Comparison of ENCODE assay signal across 11 mouse cellular contexts in genomic region chr11:86996266-86996665, GRCm38 (mm10). TPM values are rescaled to one million over a fixed set of nuclear protein-coding genes. Genes with fewer than 3 reads are reported as not detected.
DNase-seq lines count a peak whose midpoint lies in the region; ATAC-seq and TF ChIP-seq lines count a peak whose summit lies in the region.
"Had no signal": no experiment of that assay in that cellular context is flagged by ENCODE, and none has a peak within 500 bp of the region (broad histone marks: within the 10 kb centered on the region; RNA-seq: fewer than 3 reads in every experiment).

No protein-coding gene starts in this region.

- 66% methylated on average over 2 of the region's 2 CpGs for WGBS in heart, embryonic 11.5 days (ENCODE audit: insufficient replicate concordance)
- 85% methylated on average over 2 of the region's 2 CpGs for WGBS in kidney, embryonic 16.5 days
- 55% methylated on average over 2 of the region's 2 CpGs for WGBS in intestine, embryonic 15.5 days

- no peak for ATAC-seq in heart, embryonic 11.5 days (replicated peaks; ENCODE audit: insufficient number of reproducible peaks, low FRiP score, low TSS enrichment)
- no peak for ATAC-seq in kidney, embryonic 16.5 days (ENCODE audit: low FRiP score, low TSS enrichment)
- no peak for ATAC-seq in intestine, embryonic 15.5 days
- ATAC-seq: intestine, postnatal 0 days had no signal

- no peak for TF ChIP-seq POLR2A in ES-Bruce4 (IDR thresholded peaks at IDR 0.05; ENCODE audit: insufficient read depth, low read length)
- no peak for TF ChIP-seq POLR2A in bone marrow macrophage, adult 2 months (IDR thresholded peaks at IDR 0.05; ENCODE audit: borderline replicate concordance, low read depth, low read length)

- no peak overlapping the region for H3K4me2 ChIP-seq in heart, embryonic 11.5 days
- no peak overlapping the region for H3K4me2 ChIP-seq in kidney, embryonic 16.5 days (replicated peaks; ENCODE audit: low read depth, low read length)
- no peak overlapping the region for H3K4me2 ChIP-seq in intestine, embryonic 15.5 days (replicated peaks)
- H3K4me2 ChIP-seq: embryonic facial prominence, embryonic 12.5 days; liver, embryonic 15.5 days had no signal

- no peak for DNase-seq in heart, adult 11 months
- DNase-seq in layer of hippocampus, adult 2 months (ENCODE audit: low spot score in 2 of 2) = no peak
- no peak for DNase-seq in layer of hippocampus, postnatal 14 days (ENCODE audit: low spot score in 2 of 2)

- no peak for TF ChIP-seq CTCF in layer of hippocampus, adult 2 months (conservative IDR thresholded peaks at IDR 0.05)
- no peak for TF ChIP-seq CTCF in ES-Bruce4 (IDR thresholded peaks at IDR 0.05; ENCODE audit: low read depth, low read length)
- TF ChIP-seq CTCF in bone marrow macrophage, adult 2 months (IDR thresholded peaks at IDR 0.05; ENCODE audit: low read depth, low read length) = no peak

- H3K9me3 ChIP-seq in heart, embryonic 11.5 days (replicated peaks; ENCODE audit: control insufficient read depth, low read length) = no peaks in the 10 kb centered on the region
- H3K9me3 ChIP-seq in ES-Bruce4 (replicated peaks; ENCODE audit: control insufficient read depth, insufficient read depth, low read length, poor library complexity, severe bottlenecking) = no peaks in the 10 kb centered on the region
- no peaks in the 10 kb centered on the region for H3K9me3 ChIP-seq in kidney, embryonic 16.5 days (ENCODE audit: low read length)
- no peaks in the 10 kb centered on the region for H3K9me3 ChIP-seq in intestine, embryonic 15.5 days
- H3K9me3 ChIP-seq: embryonic facial prominence, embryonic 12.5 days; liver, embryonic 15.5 days had no signal

- peaks cover 18% of the 10 kb centered on the region for H3K4me1 ChIP-seq in heart, embryonic 11.5 days (ENCODE audit: control insufficient read depth, insufficient read depth, low read length)
- H3K4me1 ChIP-seq in ES-Bruce4 (ENCODE audit: control insufficient read depth, insufficient read depth, low read length) = peaks cover 2% of the 10 kb centered on the region
- peaks cover 51% of the 10 kb centered on the region for H3K4me1 ChIP-seq in bone marrow macrophage, adult 2 months (ENCODE audit: control insufficient read depth, insufficient read depth, low read length)
- H3K4me1 ChIP-seq in kidney, embryonic 16.5 days (ENCODE audit: insufficient read depth, low read length) = peaks cover 27% of the 10 kb centered on the region
- H3K4me1 ChIP-seq in intestine, embryonic 15.5 days (replicated peaks) = peaks cover 10% of the 10 kb centered on the region; the same call in 1 of the 2 replicates

- no peak for TF ChIP-seq EP300 in ES-Bruce4 (IDR thresholded peaks at IDR 0.05; ENCODE audit: insufficient read depth, low read depth, low read length)

- H3K9ac ChIP-seq in heart, embryonic 11.5 days (ENCODE audit: low read depth, low read length) = no peak overlapping the region
- no peak overlapping the region for H3K9ac ChIP-seq in ES-Bruce4 (ENCODE audit: low read depth, poor library complexity, severe bottlenecking)
- H3K9ac ChIP-seq in kidney, embryonic 16.5 days (replicated peaks; ENCODE audit: low read length) = no peak overlapping the region
- no peak overlapping the region for H3K9ac ChIP-seq in intestine, embryonic 15.5 days
- H3K9ac ChIP-seq: embryonic facial prominence, embryonic 12.5 days; liver, embryonic 15.5 days had no signal

- H3K27me3 ChIP-seq in heart, embryonic 11.5 days (ENCODE audit: control insufficient read depth, insufficient read depth, low read length) = no peaks in the 10 kb centered on the region
- H3K27me3 ChIP-seq in ES-Bruce4 (ENCODE audit: control insufficient read depth, insufficient read depth, low read length, poor library complexity, severe bottlenecking) = no peaks in the 10 kb centered on the region
- no peaks in the 10 kb centered on the region for H3K27me3 ChIP-seq in kidney, embryonic 16.5 days (ENCODE audit: insufficient read depth, low read length)
- H3K27me3 ChIP-seq in intestine, embryonic 15.5 days (replicated peaks) = no peaks in the 10 kb centered on the region
- H3K27me3 ChIP-seq: embryonic facial prominence, embryonic 12.5 days had no signal

- H3K4me3 ChIP-seq in heart, embryonic 11.5 days (ENCODE audit: low read depth, low read length) = no peak overlapping the region
- H3K4me3 ChIP-seq in layer of hippocampus, adult 2 months = no peak overlapping the region
- H3K4me3 ChIP-seq in ES-Bruce4 (ENCODE audit: low read depth, low read length) = no peak overlapping the region
- H3K4me3 ChIP-seq in bone marrow macrophage, adult 2 months (ENCODE audit: insufficient read depth, low read length) = no peak overlapping the region
- H3K4me3 ChIP-seq in kidney, embryonic 16.5 days (ENCODE audit: low read length) = no peak overlapping the region
- H3K4me3 ChIP-seq in intestine, embryonic 15.5 days (replicated peaks) = no peak overlapping the region
- H3K4me3 ChIP-seq: embryonic facial prominence, embryonic 12.5 days; liver, embryonic 15.5 days had no signal

- H3K27ac ChIP-seq in heart, embryonic 11.5 days (ENCODE audit: low read depth, low read length) = peak overlapping the region; percentile 36; the same call in 1 of the 2 replicates
- peak overlapping the region; percentile 97 for H3K27ac ChIP-seq in layer of hippocampus, adult 2 months
- H3K27ac ChIP-seq in ES-Bruce4 (ENCODE audit: insufficient read depth, low read length) = 0 out of 2 replicates have a peak overlapping the region, but pooled peaks have one; percentile 11
- H3K27ac ChIP-seq in bone marrow macrophage, adult 2 months (ENCODE audit: insufficient read depth, low read depth, low read length) = peak overlapping the region; percentile 78
- H3K27ac ChIP-seq in kidney, embryonic 16.5 days (ENCODE audit: low read length) = no peak overlapping the region
- no peak overlapping the region for H3K27ac ChIP-seq in intestine, embryonic 15.5 days
- H3K27ac ChIP-seq: liver, embryonic 15.5 days had no signal

- no peaks in the 10 kb centered on the region for H3K36me3 ChIP-seq in heart, embryonic 11.5 days (ENCODE audit: control insufficient read depth, insufficient read depth, low read length)
- no peaks in the 10 kb centered on the region for H3K36me3 ChIP-seq in ES-Bruce4 (ENCODE audit: control insufficient read depth, insufficient read depth, low read length, poor library complexity, severe bottlenecking)
- H3K36me3 ChIP-seq in kidney, embryonic 16.5 days (ENCODE audit: insufficient read depth, low read length) = no peaks in the 10 kb centered on the region
- H3K36me3 ChIP-seq in intestine, embryonic 15.5 days = no peaks in the 10 kb centered on the region
- H3K36me3 ChIP-seq: embryonic facial prominence, embryonic 12.5 days; liver, embryonic 15.5 days had no signal

RNA-seq across cellular contexts. Expression of gene Ypel2, which starts 2.8 kb away (rescaled TPM):
- 16.8 and 23.9 TPM in 2 replicates for polyA plus RNA-seq in heart, embryonic 11.5 days (2014; fragmentation: Nextera tagmentation; extraction: Ambion mirVana)
- 10 to 100 TPM; 23.3 to 23.6 TPM for total RNA-seq in layer of hippocampus, adult 2 months (2021)
- total RNA-seq in layer of hippocampus, postnatal 14 days (2021) = 10 to 100 TPM; 20.5 to 21.9 TPM
- 6.2 and 6.9 TPM in 2 replicates for polyA plus RNA-seq in ES-Bruce4 (2011; ENCODE audit: insufficient read depth, insufficient read length, low read depth, missing spikeins)
- polyA plus RNA-seq in bone marrow macrophage, adult 2 months (2012; ENCODE audit: insufficient read depth, insufficient read length, missing spikeins) = 19.5 and 19.8 TPM in 2 replicates
- 11.6 and 13.2 TPM in 2 replicates for polyA plus RNA-seq in kidney, embryonic 16.5 days (2015; fragmentation: Nextera tagmentation; extraction: Ambion mirVana)
- 7.5 TPM in 2 replicates for polyA plus RNA-seq in intestine, embryonic 15.5 days (2015; fragmentation: Nextera tagmentation; extraction: Ambion mirVana)

Comparison
In these comparisons a context has a peak if more than half of its experiments do, and no peak if none do; other contexts are left out.
1. H3K27ac ChIP-seq: peak in heart, embryonic 11.5 days (single experiment), layer of hippocampus, adult 2 months (single experiment), ES-Bruce4 (single experiment) and bone marrow macrophage, adult 2 months (single experiment); none in kidney, embryonic 16.5 days (single experiment) and intestine, embryonic 15.5 days (single experiment).